Mouse (Mus musculus): ENCODE measurements around the gene Rasa3. TPM values are rescaled to one million over a fixed set of nuclear protein-coding genes. Genes with fewer than 3 reads are reported as not detected.
A peak's percentile ranks its signal among the peaks of the same experiment; 100 is the strongest.

The Rasa3 gene
- total and polyA plus RNA-seq, 2 experiments from 2014 or later = 20.5 to 52.7 TPM

DNA sequence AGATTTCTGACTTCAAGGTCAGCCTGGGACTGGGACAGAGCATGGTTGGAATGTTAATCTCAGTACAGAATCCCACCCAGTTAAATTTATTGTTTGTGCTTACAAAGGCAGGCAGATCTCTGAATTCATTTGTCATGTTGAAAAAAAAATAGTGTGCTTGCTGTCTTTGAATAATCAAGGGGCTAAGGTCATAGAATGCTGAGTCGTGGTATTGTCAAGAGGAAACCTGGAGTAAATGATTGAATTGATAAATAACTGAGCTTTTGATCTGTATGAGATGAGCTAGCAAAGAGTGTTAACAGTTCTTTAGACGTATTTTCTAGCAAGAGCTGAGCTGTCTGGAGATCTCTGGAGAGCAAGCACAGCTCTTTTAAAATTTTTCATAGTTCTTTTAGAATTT is 140.3 kb downstream of the Rasa3 start:
- DNase-seq (ENCODE audit: low spot score) (no peak), ATAC-seq (ENCODE audit: low FRiP score) (no peak)
- H3K4me1 ChIP-seq (ENCODE audit: insufficient read depth, low read length) = no peaks in the 10 kb centered on the region
- H3K36me3 ChIP-seq (ENCODE audit: insufficient read depth, low read length) = no peaks in the 10 kb centered on the region
- 36% methylated on average over 2 of the region's 2 CpGs for WGBS
- no peak overlapping the region for H3K27ac ChIP-seq (ENCODE audit: low read depth, low read length)
- no peak overlapping the region for H3K4me3 ChIP-seq (ENCODE audit: low read depth, low read length)
- H3K9ac ChIP-seq (replicated peaks; ENCODE audit: low read length, poor library complexity, severe bottlenecking) = no peak overlapping the region
- TF ChIP-seq CTCF (IDR thresholded peaks at IDR 0.05) = no peak
- H3K27me3 ChIP-seq (ENCODE audit: insufficient read depth, low read length) = no peaks in the 10 kb centered on the region
- H3K4me2 ChIP-seq (ENCODE audit: low read depth, low read length, poor library complexity, severe bottlenecking) = no peak overlapping the region
- H3K9me3 ChIP-seq (ENCODE audit: low read length) = no peaks in the 10 kb centered on the region

DNA sequence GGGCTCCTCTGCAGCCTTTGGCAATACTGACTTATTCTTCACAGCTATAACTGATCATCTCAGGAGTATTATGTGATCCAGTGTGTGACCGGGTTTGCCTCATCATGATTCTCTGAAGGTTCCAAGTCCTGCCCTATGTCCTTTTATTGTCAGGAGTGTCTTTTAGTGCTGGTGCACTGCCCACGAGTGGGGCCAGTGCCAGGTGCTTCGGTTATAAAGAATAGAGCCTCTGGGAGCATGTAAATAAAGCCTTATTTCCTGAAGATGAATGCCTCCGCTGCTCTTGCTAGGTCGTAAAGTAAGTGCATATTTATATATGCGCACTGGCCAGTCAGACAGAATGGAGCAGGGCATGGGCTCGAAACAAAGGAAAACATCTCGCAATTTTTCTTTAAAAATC is 144.3 kb downstream of the Rasa3 start:
- Histone ChIP-seq H3K4me1 (ENCODE audit: insufficient read depth, low read length) (peaks cover 5% of the 10 kb centered on the region; the same call in 1 of the 2 replicates), H3K9me3 (ENCODE audit: low read length) (no peaks in the 10 kb centered on the region), H3K4me3 (ENCODE audit: low read depth, low read length) (no peak overlapping the region), H3K27ac (ENCODE audit: low read depth, low read length) (no peak overlapping the region), H3K9ac (replicated peaks; ENCODE audit: low read length, poor library complexity, severe bottlenecking) (no peak overlapping the region), H3K36me3 (ENCODE audit: insufficient read depth, low read length) (no peaks in the 10 kb centered on the region), H3K27me3 (ENCODE audit: insufficient read depth, low read length) (no peaks in the 10 kb centered on the region), H3K4me2 (ENCODE audit: low read depth, low read length, poor library complexity, severe bottlenecking) (no peak overlapping the region)
- no peak for DNase-seq (ENCODE audit: low spot score)
- WGBS = 70% methylated on average over 8 of the region's 8 CpGs
- TF ChIP-seq CTCF (IDR thresholded peaks at IDR 0.05) = no peak
- ATAC-seq (ENCODE audit: low FRiP score) = no peak

- H3K4me3 ChIP-seq (ENCODE audit: low read depth, low read length) = no peak overlapping the region
- no peak overlapping the region for H3K27ac ChIP-seq (ENCODE audit: low read depth, low read length)
- H3K27me3 ChIP-seq (ENCODE audit: insufficient read depth, low read length) = no peaks in the 10 kb centered on the region
- WGBS = 65% methylated on average over 9 of the region's 9 CpGs
- ATAC-seq (ENCODE audit: low FRiP score) (no peak), DNase-seq (ENCODE audit: low spot score) (peak; percentile 40)
- no peak overlapping the region for H3K9ac ChIP-seq (replicated peaks; ENCODE audit: low read length, poor library complexity, severe bottlenecking)
- H3K36me3 ChIP-seq (ENCODE audit: insufficient read depth, low read length) = no peaks in the 10 kb centered on the region
- H3K9me3 ChIP-seq (ENCODE audit: low read length) = no peaks in the 10 kb centered on the region
- TF ChIP-seq CTCF (IDR thresholded peaks at IDR 0.05) = no peak
- H3K4me2 ChIP-seq (ENCODE audit: low read depth, low read length, poor library complexity, severe bottlenecking) = no peak overlapping the region
- H3K4me1 ChIP-seq (ENCODE audit: insufficient read depth, low read length) = peaks cover 5% of the 10 kb centered on the region; the same call in 1 of the 2 replicates
Observed at GRCm38 (mm10) chr8:13531602-13532171, 145.7 kb downstream of the Rasa3 start.

GRCm38 (mm10) chr8:13530941-13531340 is 146.5 kb downstream of the Rasa3 start:
- 39% methylated on average over 5 of the region's 5 CpGs for WGBS
- TF ChIP-seq CTCF (IDR thresholded peaks at IDR 0.05) = no peak
- H3K4me1 ChIP-seq (ENCODE audit: insufficient read depth, low read length) = peaks cover 5% of the 10 kb centered on the region; the same call in 1 of the 2 replicates

GRCm38 (mm10) chr8:13530401-13530800 is 147.0 kb downstream of the Rasa3 start:
- Histone ChIP-seq H3K27me3 (ENCODE audit: insufficient read depth, low read length) (no peaks in the 10 kb centered on the region), H3K4me3 (ENCODE audit: low read depth, low read length) (no peak overlapping the region), H3K9me3 (ENCODE audit: low read length) (no peaks in the 10 kb centered on the region), H3K27ac (ENCODE audit: low read depth, low read length) (0 out of 2 replicates have a peak overlapping the region, but pooled peaks have one; percentile 26), H3K9ac (replicated peaks; ENCODE audit: low read length, poor library complexity, severe bottlenecking) (no peak overlapping the region), H3K36me3 (ENCODE audit: insufficient read depth, low read length) (no peaks in the 10 kb centered on the region), H3K4me2 (ENCODE audit: low read depth, low read length, poor library complexity, severe bottlenecking) (no peak overlapping the region), H3K4me1 (ENCODE audit: insufficient read depth, low read length) (peaks cover 5% of the 10 kb centered on the region; the same call in 1 of the 2 replicates)
- DNase-seq (ENCODE audit: low spot score) (no peak), ATAC-seq (ENCODE audit: low FRiP score) (no peak)
- 85% methylated on average over 3 of the region's 3 CpGs for WGBS
- no peak for TF ChIP-seq CTCF (IDR thresholded peaks at IDR 0.05)

More at GRCm38 (mm10) chr8:13530941-13531340, 146.5 kb downstream of the Rasa3 start:
- H3K27ac ChIP-seq (ENCODE audit: low read depth, low read length) = no peak overlapping the region
- peak; percentile 50; the same call in 1 of the 2 replicates for ATAC-seq (ENCODE audit: low FRiP score)
- DNase-seq (ENCODE audit: low spot score) = peak; percentile 89
- no peaks in the 10 kb centered on the region for H3K9me3 ChIP-seq (ENCODE audit: low read length)
- H3K9ac ChIP-seq (replicated peaks; ENCODE audit: low read length, poor library complexity, severe bottlenecking) = no peak overlapping the region
- H3K4me3 ChIP-seq (ENCODE audit: low read depth, low read length) = no peak overlapping the region
- H3K27me3 ChIP-seq (ENCODE audit: insufficient read depth, low read length) = no peaks in the 10 kb centered on the region
- H3K4me2 ChIP-seq (ENCODE audit: low read depth, low read length, poor library complexity, severe bottlenecking) = no peak overlapping the region
- H3K36me3 ChIP-seq (ENCODE audit: insufficient read depth, low read length) = no peaks in the 10 kb centered on the region

DNA sequence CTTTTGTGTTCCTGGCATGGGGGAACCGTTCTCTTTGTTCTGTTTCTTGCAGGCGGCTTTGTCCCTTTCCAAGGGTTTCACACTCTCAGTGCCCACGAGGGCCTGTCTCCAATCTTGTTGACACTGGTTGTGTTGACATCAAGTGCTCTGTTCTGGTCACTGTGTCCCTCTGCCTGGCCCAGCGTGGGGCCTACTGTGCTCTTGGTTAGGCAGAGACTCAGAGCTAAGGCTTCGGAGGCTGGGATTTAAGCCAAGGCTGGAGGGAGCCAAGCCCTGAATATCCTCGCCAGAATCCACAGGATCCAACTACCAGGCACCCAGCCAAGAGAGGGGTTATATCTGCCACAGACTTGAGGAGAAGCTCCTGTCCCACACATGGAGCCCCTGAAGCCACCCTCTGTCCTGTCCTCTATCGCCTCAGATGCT is 147.5 kb downstream of the Rasa3 start:
- Histone ChIP-seq H3K9me3 (ENCODE audit: low read length) (no peaks in the 10 kb centered on the region), H3K36me3 (ENCODE audit: insufficient read depth, low read length) (no peaks in the 10 kb centered on the region), H3K4me1 (ENCODE audit: insufficient read depth, low read length) (peaks cover 5% of the 10 kb centered on the region; the same call in 1 of the 2 replicates), H3K27ac (ENCODE audit: low read depth, low read length) (0 out of 2 replicates have a peak overlapping the region, but pooled peaks have one; percentile 26), H3K27me3 (ENCODE audit: insufficient read depth, low read length) (no peaks in the 10 kb centered on the region), H3K9ac (replicated peaks; ENCODE audit: low read length, poor library complexity, severe bottlenecking) (no peak overlapping the region), H3K4me3 (ENCODE audit: low read depth, low read length) (no peak overlapping the region), H3K4me2 (ENCODE audit: low read depth, low read length, poor library complexity, severe bottlenecking) (no peak overlapping the region)
- 49% methylated on average over 7 of the region's 7 CpGs for WGBS
- ATAC-seq (ENCODE audit: low FRiP score) (peak; percentile 80; the same call in 1 of the 2 replicates), DNase-seq (ENCODE audit: low spot score) (peak; percentile 93)
- no peak for TF ChIP-seq CTCF (IDR thresholded peaks at IDR 0.05)
